Mouse (Mus musculus) embryonic facial prominence, embryonic 11.5 days (tissue): ENCODE results near the gene Esf1. TPM values are rescaled to one million over a fixed set of nuclear protein-coding genes. Genes with fewer than 3 reads are reported as not detected.

Source experiments
- ATAC-seq: fragments of 200-750 bp; cut with Nextera tagmentation; replicated peaks from 2 replicates; pipeline ENCODE4 v1.8.0; 2017; ENCODE audit warnings: low read depth; ENCODE audit not compliant: insufficient number of reproducible peaks, low FRiP score, low TSS enrichment
- DNase-seq: peaks from one replicate; pipeline ENCODE4 v3.0.0-alpha.2; 2015; ENCODE audit warnings: low spot score
- H3K27ac ChIP-seq: fragments of 300-500 bp; sonication (generic); replicated peaks from 2 replicates; pipeline ENCODE4 v1.5.1; 2014; ENCODE audit warnings: mild to moderate bottlenecking, low read depth, low read length, control low read depth
- H3K27me3 ChIP-seq: fragments of 300-500 bp; sonication (generic); 2 replicates; pipeline ENCODE4 v1.6.1; 2014; ENCODE audit warnings: mild to moderate bottlenecking, low read length, moderate library complexity, mixed read lengths; ENCODE audit not compliant: control insufficient read depth, insufficient read depth
- H3K36me3 ChIP-seq: fragments of 300-500 bp; sonication (generic); replicated peaks from 2 replicates; pipeline ENCODE4 v1.6.1; 2014; ENCODE audit warnings: low read depth, mild to moderate bottlenecking, low read length, moderate library complexity, mixed read lengths; ENCODE audit not compliant: control insufficient read depth, insufficient read depth
- H3K4me1 ChIP-seq: fragments of 300-500 bp; sonication (generic); 2 replicates; pipeline ENCODE4 v1.6.1; 2014; ENCODE audit warnings: low read length, mixed read lengths; ENCODE audit not compliant: control insufficient read depth, insufficient read depth
- H3K4me2 ChIP-seq: fragments of 300-500 bp; sonication (generic); 2 replicates; pipeline ENCODE4 v1.6.1; 2014; ENCODE audit warnings: low read depth, mild to moderate bottlenecking, control low read depth, low read length, moderate library complexity
- H3K4me3 ChIP-seq: fragments of 300-500 bp; sonication (generic); 2 replicates; pipeline ENCODE4 v1.5.1; 2014; ENCODE audit warnings: low read depth, low read length, control low read depth
- H3K9ac ChIP-seq: fragments of 300-500 bp; sonication (generic); replicated peaks from 2 replicates; pipeline ENCODE4 v1.6.1; 2014; ENCODE audit warnings: mild to moderate bottlenecking, control low read depth, low read length
- H3K9me3 ChIP-seq: fragments of 300-500 bp; sonication (generic); replicated peaks from 2 replicates; pipeline ENCODE4 v1.6.1; 2016; ENCODE audit warnings: mild to moderate bottlenecking, low read length, inconsistent platforms, mixed read lengths; ENCODE audit not compliant: control insufficient read depth
- WGBS: fragments of 180-500 bp; shearing (Covaris S2); extraction: QIAGEN DNeasy Blood & Tissue Kit; methylation state at CpG from one replicate; pipeline ENCODE4 v1.1.7; 2014; 5-methylcytosine and 5-hydroxymethylcytosine counted together
- polyA plus RNA-seq: library from polyadenylated mRNA; unstranded; fragments of >200 nt; fragmentation: Nextera tagmentation; extraction: Ambion mirVana; gene quantifications from 2 replicates; pipeline ENCODE4 v1.2.1, GENCODE M21; 2014

Gene Esf1
- polyA plus RNA-seq, 1 experiment from 2014 or later: 29.0 TPM

DNA sequence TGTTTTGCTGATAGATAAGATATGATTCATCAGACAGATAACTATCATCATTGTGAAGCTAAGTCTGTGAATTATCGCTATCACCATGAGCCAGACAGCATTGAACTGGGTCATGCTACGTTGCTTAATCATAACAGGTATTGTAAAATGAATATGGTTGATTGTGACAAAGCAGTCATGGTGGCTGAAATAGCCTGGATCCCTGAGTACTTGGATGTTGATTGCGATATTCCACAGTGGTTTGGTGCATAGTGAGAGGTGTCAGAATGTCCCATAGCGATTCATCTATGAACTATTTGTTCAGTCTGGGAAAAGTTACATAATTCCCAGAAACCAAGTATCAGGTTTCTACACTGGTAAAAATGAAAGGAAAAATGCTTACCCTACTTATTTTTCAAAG lies 62.7 kb downstream of the Esf1 start:
- ATAC-seq (no peak), DNase-seq (no peak)
- whole genome bisulfite sequencing: 90% methylated on average over 4 of the region's 4 CpGs
- H3K4me1 ChIP-seq: no peaks in the 10 kb centered on the region
- no peaks in the 10 kb centered on the region for H3K9me3 ChIP-seq
- no peaks in the 10 kb centered on the region for H3K27me3 ChIP-seq
- no peak overlapping the region for H3K4me3 ChIP-seq
- no peaks in the 10 kb centered on the region for H3K36me3 ChIP-seq
- no peak overlapping the region for H3K9ac ChIP-seq
- no peak overlapping the region for H3K4me2 ChIP-seq
- no peak overlapping the region for H3K27ac ChIP-seq

- H3K4me2 ChIP-seq: no peak overlapping the region
- WGBS: 78% methylated on average over 3 of the region's 3 CpGs
- no peaks in the 10 kb centered on the region for H3K27me3 ChIP-seq
- H3K4me3 ChIP-seq: no peak overlapping the region
- no peak for ATAC-seq
- no peak for DNase-seq
- H3K27ac ChIP-seq: no peak overlapping the region
- no peaks in the 10 kb centered on the region for H3K9me3 ChIP-seq
- no peaks in the 10 kb centered on the region for H3K4me1 ChIP-seq
- no peaks in the 10 kb centered on the region for H3K36me3 ChIP-seq
- no peak overlapping the region for H3K9ac ChIP-seq
Observed at GRCm38 (mm10) chr2:140104951-140105350, 65.4 kb downstream of the Esf1 start.

- H3K9me3 ChIP-seq: no peaks in the 10 kb centered on the region
- WGBS: 91% methylated on average over 3 of the region's 3 CpGs
- no peaks in the 10 kb centered on the region for H3K4me1 ChIP-seq
- H3K27me3 ChIP-seq: no peaks in the 10 kb centered on the region
- H3K36me3 ChIP-seq: no peaks in the 10 kb centered on the region
- H3K4me2 ChIP-seq: no peak overlapping the region
- DNase-seq (no peak), ATAC-seq (no peak)
- no peak overlapping the region for H3K9ac ChIP-seq
- no peak overlapping the region for H3K27ac ChIP-seq
- no peak overlapping the region for H3K4me3 ChIP-seq
Observed at GRCm38 (mm10) chr2:140100551-140101474, 69.6 kb downstream of the Esf1 start.

- DNase-seq: no peak
- no peak overlapping the region for H3K4me3 ChIP-seq
- ATAC-seq: no peak
- no peaks in the 10 kb centered on the region for H3K4me1 ChIP-seq
- no peaks in the 10 kb centered on the region for H3K36me3 ChIP-seq
- H3K27me3 ChIP-seq: no peaks in the 10 kb centered on the region
- WGBS: 91% methylated on average over 3 of the region's 3 CpGs
- H3K9ac ChIP-seq: no peak overlapping the region
- no peak overlapping the region for H3K27ac ChIP-seq
- no peak overlapping the region for H3K4me2 ChIP-seq
- no peaks in the 10 kb centered on the region for H3K9me3 ChIP-seq
Observed at GRCm38 (mm10) chr2:140099971-140100370, 70.4 kb downstream of the Esf1 start.

DNA sequence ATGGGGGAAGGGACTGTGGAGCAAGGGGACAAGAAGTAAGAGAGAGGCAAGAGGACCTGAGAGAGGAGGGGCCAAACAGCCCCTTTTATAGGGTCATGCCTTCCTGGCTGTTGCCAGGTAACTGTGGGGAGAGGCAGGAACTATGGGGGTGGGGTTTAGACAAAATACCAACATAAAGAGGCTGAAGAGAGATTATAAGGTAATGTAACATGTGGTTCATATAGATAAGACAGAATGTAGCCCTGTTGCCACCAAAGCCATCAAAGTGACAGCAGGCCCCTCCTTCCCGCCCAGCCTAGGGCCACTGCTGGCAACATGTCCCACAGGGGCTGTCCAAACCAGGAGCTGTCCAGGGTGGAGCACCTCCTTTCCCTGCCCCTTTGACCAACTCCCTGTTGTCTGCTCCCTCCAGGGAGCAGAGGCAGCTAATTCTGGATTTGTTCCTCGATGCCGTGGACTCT lies 73.2 kb downstream of the Esf1 start:
- ATAC-seq (no peak), DNase-seq (no peak)
- Histone ChIP-seq H3K36me3 (no peaks in the 10 kb centered on the region), H3K9ac (no peak overlapping the region), H3K4me1 (no peaks in the 10 kb centered on the region), H3K4me2 (no peak overlapping the region), H3K27ac (no peak overlapping the region), H3K4me3 (no peak overlapping the region), H3K27me3 (no peaks in the 10 kb centered on the region), H3K9me3 (no peaks in the 10 kb centered on the region)
- WGBS: 72% methylated on average over 3 of the region's 3 CpGs

GRCm38 (mm10) chr2:140096034-140096433 lies 74.3 kb downstream of the Esf1 start:
- ATAC-seq: no peak
- H3K27me3 ChIP-seq: no peaks in the 10 kb centered on the region
- 90% methylated on average over 5 of the region's 5 CpGs for WGBS
- no peak overlapping the region for H3K4me2 ChIP-seq
- no peaks in the 10 kb centered on the region for H3K9me3 ChIP-seq
- no peak overlapping the region for H3K4me3 ChIP-seq
- DNase-seq: no peak
- no peaks in the 10 kb centered on the region for H3K4me1 ChIP-seq
- H3K9ac ChIP-seq: no peak overlapping the region
- no peaks in the 10 kb centered on the region for H3K36me3 ChIP-seq
- H3K27ac ChIP-seq: no peak overlapping the region

DNA sequence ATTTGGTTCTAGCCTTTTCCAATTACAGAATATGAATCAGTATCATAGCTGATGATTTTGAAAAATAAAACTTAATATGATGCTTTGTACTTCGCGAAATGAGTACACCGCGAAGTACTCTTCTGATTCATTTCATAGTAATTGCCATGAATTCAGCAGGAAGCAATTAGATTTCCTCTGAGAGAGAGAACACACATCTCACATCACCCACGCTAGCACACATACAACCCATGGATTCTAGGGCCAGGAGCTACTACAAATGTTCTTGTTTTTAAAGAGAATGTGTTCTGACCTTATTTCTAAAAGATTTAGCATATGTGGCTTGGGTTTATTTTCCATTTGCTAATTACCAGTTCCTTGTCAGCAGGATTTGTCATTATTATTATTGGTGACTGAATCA lies 76.9 kb downstream of the Esf1 start:
- DNase-seq (no peak), ATAC-seq (no peak)
- Histone ChIP-seq H3K4me2 (no peak overlapping the region), H3K27me3 (no peaks in the 10 kb centered on the region), H3K9ac (no peak overlapping the region), H3K36me3 (no peaks in the 10 kb centered on the region), H3K27ac (no peak overlapping the region), H3K4me1 (no peaks in the 10 kb centered on the region), H3K9me3 (no peaks in the 10 kb centered on the region), H3K4me3 (no peak overlapping the region)
- 91% methylated on average over 5 of the region's 5 CpGs for WGBS

DNA sequence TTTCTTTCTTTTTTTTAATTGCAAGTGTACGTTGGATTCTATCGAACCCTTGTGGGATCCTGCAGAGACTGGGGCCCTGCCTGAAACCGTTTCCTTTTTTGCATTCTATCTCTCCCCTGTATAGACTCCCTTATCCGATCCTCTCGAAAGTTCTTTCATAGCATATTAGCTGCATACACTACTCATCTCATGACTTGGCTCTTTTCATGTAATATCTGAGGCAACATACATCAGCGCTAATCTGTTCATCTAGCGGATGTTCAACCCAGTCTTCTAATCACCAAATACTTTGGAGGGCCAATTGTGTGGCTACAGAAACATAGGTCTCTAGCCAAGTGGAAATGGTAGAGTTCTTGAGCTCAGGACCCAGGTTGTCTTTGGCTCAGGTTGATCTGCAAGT lies 86.1 kb downstream of the Esf1 start:
- H3K4me1 ChIP-seq: no peaks in the 10 kb centered on the region
- H3K4me3 ChIP-seq: no peak overlapping the region
- H3K9ac ChIP-seq: no peak overlapping the region
- no peaks in the 10 kb centered on the region for H3K9me3 ChIP-seq
- WGBS: 96% methylated on average over 7 of the region's 7 CpGs
- ATAC-seq: no peak
- no peak for DNase-seq
- no peaks in the 10 kb centered on the region for H3K27me3 ChIP-seq
- H3K36me3 ChIP-seq: no peaks in the 10 kb centered on the region
- no peak overlapping the region for H3K4me2 ChIP-seq
- no peak overlapping the region for H3K27ac ChIP-seq
